ENCODE assay signal across 12 mouse cellular contexts in genomic region chr3:55523735-55524477, GRCm38 (mm10). TPM values are rescaled to one million over a fixed set of nuclear protein-coding genes. Genes with fewer than 3 reads are reported as not detected.
A peak's percentile ranks its signal among the peaks of the same experiment; 100 is the strongest.
DNase-seq lines count a peak whose midpoint lies in the region; ATAC-seq and TF ChIP-seq lines count a peak whose summit lies in the region.
"Had no signal": no experiment of that assay in that cellular context is flagged by ENCODE, and none has a peak within 500 bp of the region (broad histone marks: within the 10 kb centered on the region; RNA-seq: fewer than 3 reads in every experiment).

No protein-coding gene starts in this region.

- H3K4me2 ChIP-seq in hindbrain, embryonic 12.5 days (replicated peaks) = 0 out of 2 replicates have a peak overlapping the region, but pooled peaks have one; percentile 15
- H3K4me2 ChIP-seq in midbrain, embryonic 15.5 days = peak overlapping the region; percentile 13; the same call in 1 of the 2 replicates

- H3K4me3 ChIP-seq in gastrocnemius, adult 2 months = no peak overlapping the region
- no peak overlapping the region for H3K4me3 ChIP-seq in hindbrain, embryonic 12.5 days
- H3K4me3 ChIP-seq in midbrain, embryonic 15.5 days = no peak overlapping the region

- no peak for DNase-seq in gastrocnemius, adult 2 months
- DNase-seq in gastrocnemius, postnatal 25 days = no peak
- DNase-seq in brain, adult 2 months (ENCODE audit: low read depth, low spot score) = peak; percentile 79
- no peak for DNase-seq in testis, postnatal 10 days (ENCODE audit: low spot score)
- no peak for DNase-seq in adrenal gland, adult 8-10 months
- DNase-seq in lung, postnatal 36 days = no peak
- DNase-seq: adrenal gland, postnatal 36 days had no signal

- no peaks in the 10 kb centered on the region for H3K36me3 ChIP-seq in hindbrain, embryonic 12.5 days
- no peaks in the 10 kb centered on the region for H3K36me3 ChIP-seq in midbrain, embryonic 15.5 days (replicated peaks)

- ATAC-seq in hindbrain, embryonic 12.5 days (ENCODE audit: low FRiP score) = peak; percentile 17; the same call in 1 of the 2 replicates
- peak; percentile 35; the same call in 1 of the 2 replicates for ATAC-seq in midbrain, embryonic 15.5 days (replicated peaks)

- H3K9ac ChIP-seq in hindbrain, embryonic 12.5 days = 0 out of 2 replicates have a peak overlapping the region, but pooled peaks have one; percentile 8
- H3K9ac ChIP-seq in midbrain, embryonic 15.5 days = no peak overlapping the region

- 44% methylated on average over 16 of the region's 16 CpGs for WGBS in hindbrain, embryonic 12.5 days
- WGBS in midbrain, embryonic 15.5 days = 18% methylated on average over 16 of the region's 16 CpGs

- no peak for TF ChIP-seq CTCF in gastrocnemius, adult 2 months (IDR thresholded peaks at IDR 0.05)

- H3K27ac ChIP-seq in gastrocnemius, adult 2 months = peak overlapping the region; percentile 35; the same call in 1 of the 2 replicates
- peak overlapping the region; percentile 93 for H3K27ac ChIP-seq in hindbrain, embryonic 12.5 days
- H3K27ac ChIP-seq in midbrain, embryonic 15.5 days = peak overlapping the region; percentile 84

- H3K4me1 ChIP-seq in hindbrain, embryonic 12.5 days = peaks cover 68% of the 10 kb centered on the region
- peaks cover 80% of the 10 kb centered on the region for H3K4me1 ChIP-seq in midbrain, embryonic 15.5 days

- H3K9me3 ChIP-seq in hindbrain, embryonic 12.5 days (replicated peaks) = no peaks in the 10 kb centered on the region
- no peaks in the 10 kb centered on the region for H3K9me3 ChIP-seq in midbrain, embryonic 15.5 days

- no peaks in the 10 kb centered on the region for H3K27me3 ChIP-seq in hindbrain, embryonic 12.5 days
- no peaks in the 10 kb centered on the region for H3K27me3 ChIP-seq in midbrain, embryonic 15.5 days (replicated peaks)

- intact Hi-C loops in gastrocnemius, adult 2 months (cut with DNase I) = no loop called here

RNA-seq across cellular contexts. Expression of gene Gm21954, which starts 51.9 kb away (rescaled TPM):
- not detected for total RNA-seq in gastrocnemius, adult 2 months (2021)
- not detected for total RNA-seq in gastrocnemius, postnatal 25 days (2021)
- not detected in 2 replicates for polyA plus RNA-seq in hindbrain, embryonic 12.5 days (2016; fragmentation: Nextera tagmentation; extraction: Ambion mirVana)
- not detected in 2 replicates for polyA plus RNA-seq in midbrain, embryonic 15.5 days (2015; fragmentation: Nextera tagmentation; extraction: Ambion mirVana)
- total RNA-seq in adrenal gland, adult 8-10 months (2022) = not detected
- total RNA-seq: adrenal gland, postnatal 36 days had no signal
- polyA plus RNA-seq: frontal cortex, adult 2 months; large intestine, adult 2 months; testis, adult 2 months had no signal

Comparison
In these comparisons a context has a peak if more than half of its experiments do, and no peak if none do; other contexts are left out.
1. H3K27ac ChIP-seq: peak in every context shown above with its lines; median percentile 93 in hindbrain, embryonic 12.5 days; 84 in midbrain, embryonic 15.5 days; 35 in gastrocnemius, adult 2 months.